Mouse (Mus musculus) thymus, adult 18-20 months (tissue): Measurements from ENCODE around the gene Thegl.

Source experiments
- DNase-seq, 2 experiments: peaks; one replicate each; pipeline ENCODE4 v3.0.0; 2022; ENCODE audit warnings: mixed read lengths in 2 of 2

The Thegl gene

GRCm38 (mm10) chr5:77097686-77098085, 81.9 kb downstream of the Thegl start:
- DNase-seq, result no peak

GRCm38 (mm10) chr5:77098874-77099273, 83.1 kb downstream of the Thegl start:
- DNase-seq, result no peak

- DNase-seq, result no peak
Observed at GRCm38 (mm10) chr5:77099317-77099996, 83.6 kb downstream of the Thegl start.

- no peak for DNase-seq
Observed at GRCm38 (mm10) chr5:77099997-77100380, 84.2 kb downstream of the Thegl start.

- no peak for DNase-seq
Observed at GRCm38 (mm10) chr5:77100691-77101090, 84.9 kb downstream of the Thegl start.

GRCm38 (mm10) chr5:77102522-77103365, 86.9 kb downstream of the Thegl start:
- no peak for DNase-seq

DNA sequence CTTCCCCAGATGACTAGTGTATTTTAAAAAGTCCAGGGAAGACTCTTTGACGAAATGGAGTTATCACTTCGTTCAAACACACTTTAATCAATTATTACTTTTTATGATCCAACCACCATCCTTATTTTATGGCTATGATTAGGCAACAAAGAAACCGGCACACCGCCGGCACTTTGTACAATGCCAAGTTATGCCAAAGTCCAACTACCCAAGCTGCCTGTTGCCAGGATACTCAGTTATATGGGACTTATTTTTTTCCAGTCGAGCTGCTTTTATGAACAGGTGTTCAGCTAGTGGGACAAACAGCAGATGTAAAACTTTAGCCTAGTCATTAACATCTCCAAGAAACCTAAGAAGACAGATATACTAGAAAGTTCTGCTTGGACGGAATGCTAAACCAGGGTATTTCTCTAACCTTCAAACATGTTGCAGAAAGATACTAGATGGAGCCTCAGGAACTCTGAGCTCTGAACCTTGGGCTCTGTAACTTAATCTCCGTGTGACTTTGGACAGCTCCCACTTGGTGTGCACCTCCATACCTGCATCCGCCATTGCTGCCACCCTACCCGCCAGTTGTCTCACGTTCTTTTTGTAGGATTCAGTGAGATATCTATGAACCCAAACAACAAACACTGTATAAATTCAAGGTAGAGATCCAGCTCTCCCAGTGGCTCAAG, 91.5 kb downstream of the Thegl start:
- DNase-seq, result no peak

GRCm38 (mm10) chr5:77108806-77109205, 93.0 kb downstream of the Thegl start:
- no peak for DNase-seq

DNA sequence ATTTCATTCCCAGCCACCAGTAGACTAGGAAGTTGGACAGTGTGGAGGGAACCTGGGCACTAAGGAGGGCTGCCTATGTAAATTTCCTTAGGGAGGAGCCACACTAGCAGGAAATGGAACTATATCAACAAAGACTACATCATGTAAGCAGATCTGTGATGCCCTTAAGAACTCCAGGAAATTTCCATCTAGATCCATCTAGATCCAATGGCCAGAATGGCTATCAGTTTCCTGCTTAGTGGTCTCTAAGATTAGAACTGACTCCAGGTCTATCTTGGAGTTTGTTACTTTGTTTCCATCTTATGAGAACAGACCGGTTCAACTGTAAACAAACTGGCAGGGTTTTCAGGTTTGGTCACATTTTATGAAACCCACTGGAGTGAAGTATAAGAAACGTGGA, 94.0 kb downstream of the Thegl start:
- DNase-seq, result no peak
